Mouse (Mus musculus): ENCODE results near the gene Siah2. TPM values are rescaled to one million over a fixed set of nuclear protein-coding genes. Genes with fewer than 3 reads are reported as not detected.

Siah2 gene
- polyA plus RNA-seq (2015; fragmentation: Nextera tagmentation; extraction: Ambion mirVana), result 6.3 and 7.3 TPM in 2 replicates

DNA sequence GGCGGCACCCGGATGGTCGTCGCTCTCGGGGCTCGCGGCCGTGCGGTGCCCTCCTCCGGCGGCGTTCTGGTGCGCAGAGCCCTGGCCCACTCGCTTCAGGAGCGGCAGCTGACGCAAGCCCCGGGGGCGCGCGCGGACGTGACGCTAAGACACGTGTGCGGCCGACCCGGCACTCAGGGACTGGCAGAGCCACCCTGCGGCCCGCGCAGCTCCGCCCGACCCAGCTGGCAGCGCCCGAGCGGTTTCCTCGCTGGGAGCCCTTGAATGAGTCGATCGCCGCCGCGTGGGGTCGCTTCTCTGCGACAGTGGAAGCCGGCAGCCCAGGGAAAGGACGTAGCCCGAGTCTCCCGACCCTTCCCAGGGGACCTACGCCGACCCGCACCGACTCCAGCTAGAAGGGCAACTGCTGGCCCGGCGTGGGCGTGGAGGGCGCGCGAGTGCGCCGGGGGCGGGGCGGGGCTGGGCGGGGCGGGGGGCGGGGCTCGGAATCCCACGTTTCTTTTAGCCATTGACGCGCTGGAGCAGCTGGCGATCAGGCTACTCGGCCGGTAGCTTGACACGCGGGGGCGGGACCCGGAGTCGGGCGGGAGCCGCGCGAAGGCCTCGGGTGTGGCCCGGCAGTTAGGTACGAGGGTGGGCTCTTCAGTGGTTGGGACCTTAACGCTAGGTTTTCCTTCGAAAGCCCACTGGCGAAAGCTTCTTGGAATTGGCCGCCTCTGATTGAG lies at the start of gene Siah2:
TSS of gene Siah2 (minus strand) at position 404 of the 725 bp plus-strand sequence.
- Histone ChIP-seq H3K27me3 (no peaks in the 10 kb centered on the region), H3K9me3 (replicated peaks) (no peaks in the 10 kb centered on the region), H3K4me3 (replicated peaks) (peak within 1 kb of the TSS; percentile 80), H3K36me3 (no peaks in the 10 kb centered on the region), H3K4me1 (peaks cover 20% of the 10 kb centered on the region), H3K9ac (peak within 1 kb of the TSS; percentile 83), H3K4me2 (replicated peaks) (peak within 1 kb of the TSS; percentile 71), H3K27ac (replicated peaks) (peak within 1 kb of the TSS; percentile 93)
- ATAC-seq (ENCODE audit: insufficient number of reproducible peaks, low FRiP score, low TSS enrichment, low read depth), result peak; percentile 95
- 1% methylated on average over 80 of the region's 87 CpGs for WGBS

DNA sequence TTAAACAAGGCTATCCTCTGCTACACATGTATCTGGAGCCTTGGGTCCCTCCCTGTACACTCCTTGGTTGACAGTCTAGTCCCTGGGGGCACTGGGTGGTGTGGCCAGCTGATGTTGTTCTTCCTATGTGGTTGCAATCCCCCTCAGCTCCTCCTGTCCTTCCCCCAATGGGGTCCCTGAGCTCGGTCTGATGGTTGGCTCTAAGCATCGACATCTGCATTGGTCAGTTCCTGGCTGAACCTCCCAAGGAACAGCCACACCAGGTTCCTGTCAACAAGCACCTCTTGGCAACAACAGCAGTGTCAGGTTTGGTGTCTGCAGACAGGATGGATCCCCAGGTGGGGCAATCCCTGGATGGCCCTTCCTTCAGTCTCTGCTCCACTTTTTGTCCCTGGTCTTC lies 47.3 kb upstream of the Siah2 start:
- H3K4me1 ChIP-seq, result no peaks in the 10 kb centered on the region
- ATAC-seq (ENCODE audit: insufficient number of reproducible peaks, low FRiP score, low TSS enrichment, low read depth), result no peak; the same call in 1 of the 2 replicates
- WGBS, result 85% methylated on average over 2 of the region's 2 CpGs
- H3K4me3 ChIP-seq (replicated peaks), result no peak overlapping the region
- no peaks in the 10 kb centered on the region for H3K36me3 ChIP-seq
- H3K27ac ChIP-seq (replicated peaks), result no peak overlapping the region
- no peak overlapping the region for H3K9ac ChIP-seq
- no peaks in the 10 kb centered on the region for H3K9me3 ChIP-seq (replicated peaks)
- H3K27me3 ChIP-seq, result no peaks in the 10 kb centered on the region
- no peak overlapping the region for H3K4me2 ChIP-seq (replicated peaks)

DNA sequence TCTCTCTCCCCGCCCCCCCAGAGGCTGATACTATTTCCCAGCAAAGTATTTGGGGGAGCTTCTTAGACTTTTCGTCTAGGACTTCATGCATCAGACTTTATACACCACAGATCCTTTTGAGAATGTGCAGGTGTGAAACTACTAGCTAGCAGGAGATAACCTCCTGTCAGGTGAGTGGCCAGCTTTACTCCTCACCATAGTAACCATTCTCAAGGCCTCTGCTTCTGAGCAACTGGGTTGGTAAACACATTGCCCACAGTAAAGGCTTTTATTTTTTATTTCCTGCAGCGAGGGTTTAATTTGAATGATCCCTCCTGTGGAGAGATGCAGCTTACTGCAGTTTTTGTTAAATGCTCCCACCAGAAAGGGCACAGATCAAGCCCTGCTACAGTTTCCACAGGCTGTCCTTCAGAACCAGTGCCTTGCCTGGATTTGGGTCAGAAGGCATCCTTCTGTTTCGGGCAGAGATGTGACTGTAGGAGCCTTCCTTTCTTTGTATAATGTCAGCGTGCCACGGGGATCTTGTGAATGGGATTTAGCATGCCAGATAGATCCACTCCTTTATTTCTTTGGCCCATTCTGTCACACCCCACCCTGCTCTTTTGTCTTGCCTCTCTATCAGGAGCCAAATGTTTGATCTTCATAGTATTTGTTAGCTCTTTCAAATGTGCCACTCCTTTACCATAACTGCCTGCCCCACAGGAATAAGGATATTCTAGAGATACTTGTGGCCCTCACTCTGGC lies 46.3 kb upstream of the Siah2 start:
- no peak overlapping the region for H3K27ac ChIP-seq (replicated peaks)
- H3K4me3 ChIP-seq (replicated peaks), result no peak overlapping the region
- 25% methylated on average over 6 of the region's 6 CpGs for WGBS
- H3K27me3 ChIP-seq, result no peaks in the 10 kb centered on the region
- no peak overlapping the region for H3K9ac ChIP-seq
- no peak for ATAC-seq (ENCODE audit: insufficient number of reproducible peaks, low FRiP score, low TSS enrichment, low read depth)
- H3K4me1 ChIP-seq, result no peaks in the 10 kb centered on the region
- no peak overlapping the region for H3K4me2 ChIP-seq (replicated peaks)
- H3K36me3 ChIP-seq, result no peaks in the 10 kb centered on the region
- H3K9me3 ChIP-seq (replicated peaks), result no peaks in the 10 kb centered on the region

DNA sequence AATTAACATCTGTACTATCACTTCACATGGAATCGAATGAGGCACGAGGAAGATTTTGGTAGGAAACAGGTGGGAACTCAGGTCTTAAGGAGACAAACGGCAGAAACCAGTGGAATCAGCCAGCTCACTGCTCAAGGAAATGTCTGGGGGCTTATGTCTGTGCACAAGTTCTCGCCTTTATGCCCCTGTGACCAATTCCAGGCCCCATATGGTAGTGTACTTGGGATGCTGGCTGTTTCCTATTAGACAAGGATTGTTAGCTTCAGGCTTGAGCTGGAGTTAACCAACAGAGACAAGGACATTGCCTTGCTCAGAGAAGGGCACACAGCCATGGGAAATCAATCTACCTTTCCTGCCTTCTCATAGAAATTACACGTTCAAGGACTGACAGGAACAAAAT lies 39.3 kb upstream of the Siah2 start:
- H3K9me3 ChIP-seq (replicated peaks), result no peaks in the 10 kb centered on the region
- H3K4me2 ChIP-seq (replicated peaks), result no peak overlapping the region
- no peak overlapping the region for H3K27ac ChIP-seq (replicated peaks)
- no peaks in the 10 kb centered on the region for H3K27me3 ChIP-seq
- 0 out of 2 replicates have a peak, but pooled peaks cover 3% of the 10 kb centered on the region for H3K4me1 ChIP-seq
- 35% methylated on average over 5 of the region's 5 CpGs for WGBS
- H3K9ac ChIP-seq, result no peak overlapping the region
- H3K4me3 ChIP-seq (replicated peaks), result no peak overlapping the region
- no peak for ATAC-seq (ENCODE audit: insufficient number of reproducible peaks, low FRiP score, low TSS enrichment, low read depth)
- H3K36me3 ChIP-seq, result no peaks in the 10 kb centered on the region

DNA sequence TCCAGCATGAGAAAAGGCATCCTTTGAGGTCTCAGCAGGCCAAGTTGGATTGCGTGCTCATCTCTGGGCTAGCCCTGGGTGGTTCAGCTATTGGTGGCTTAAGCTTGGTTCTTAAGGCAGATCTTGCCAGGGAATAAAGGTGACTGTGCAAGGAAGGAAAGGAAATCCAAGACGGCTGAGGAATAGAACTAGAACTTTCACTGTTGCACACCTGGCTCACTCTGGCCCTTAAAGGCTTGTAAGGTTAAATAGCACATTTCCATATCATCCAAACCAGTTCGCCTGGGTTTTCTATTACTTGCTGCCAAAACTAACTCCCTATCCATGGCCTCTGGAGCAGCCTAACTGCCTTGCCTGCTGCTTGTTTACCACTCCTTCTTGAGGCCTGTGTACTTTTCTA lies 38.4 kb upstream of the Siah2 start:
- Histone ChIP-seq H3K36me3 (no peaks in the 10 kb centered on the region), H3K4me3 (replicated peaks) (no peak overlapping the region), H3K9ac (no peak overlapping the region), H3K27me3 (no peaks in the 10 kb centered on the region), H3K27ac (replicated peaks) (no peak overlapping the region), H3K4me1 (0 out of 2 replicates have a peak, but pooled peaks cover 3% of the 10 kb centered on the region), H3K9me3 (replicated peaks) (no peaks in the 10 kb centered on the region), H3K4me2 (replicated peaks) (no peak overlapping the region)
- 78% methylated on average over 3 of the region's 3 CpGs for WGBS
- ATAC-seq (ENCODE audit: insufficient number of reproducible peaks, low FRiP score, low TSS enrichment, low read depth), result no peak

DNA sequence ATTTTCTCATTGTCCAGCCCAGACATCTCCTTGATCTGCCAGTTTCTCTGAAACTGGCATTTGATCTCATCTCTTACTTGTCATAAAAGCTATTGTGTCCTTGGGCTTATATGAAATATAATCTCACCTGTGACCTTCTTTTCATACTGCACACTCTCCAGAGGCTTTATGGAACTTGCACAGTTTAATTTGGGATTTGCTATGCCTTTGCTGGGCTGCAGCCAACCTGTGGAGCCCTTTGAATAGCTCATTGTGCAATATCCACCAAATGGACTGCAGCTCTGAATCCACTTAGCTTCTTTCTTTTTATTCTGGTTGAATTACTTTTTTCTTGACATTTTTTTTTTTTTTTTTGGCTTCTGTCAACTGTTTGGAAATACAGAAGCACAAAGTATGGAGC lies 37.3 kb upstream of the Siah2 start:
- Histone ChIP-seq H3K9ac (no peak overlapping the region), H3K4me1 (0 out of 2 replicates have a peak, but pooled peaks cover 3% of the 10 kb centered on the region), H3K27ac (replicated peaks) (no peak overlapping the region), H3K27me3 (no peaks in the 10 kb centered on the region), H3K4me3 (replicated peaks) (no peak overlapping the region), H3K9me3 (replicated peaks) (no peaks in the 10 kb centered on the region), H3K4me2 (replicated peaks) (no peak overlapping the region), H3K36me3 (no peaks in the 10 kb centered on the region)
- no peak; the same call in 1 of the 2 replicates for ATAC-seq (ENCODE audit: insufficient number of reproducible peaks, low FRiP score, low TSS enrichment, low read depth)

DNA sequence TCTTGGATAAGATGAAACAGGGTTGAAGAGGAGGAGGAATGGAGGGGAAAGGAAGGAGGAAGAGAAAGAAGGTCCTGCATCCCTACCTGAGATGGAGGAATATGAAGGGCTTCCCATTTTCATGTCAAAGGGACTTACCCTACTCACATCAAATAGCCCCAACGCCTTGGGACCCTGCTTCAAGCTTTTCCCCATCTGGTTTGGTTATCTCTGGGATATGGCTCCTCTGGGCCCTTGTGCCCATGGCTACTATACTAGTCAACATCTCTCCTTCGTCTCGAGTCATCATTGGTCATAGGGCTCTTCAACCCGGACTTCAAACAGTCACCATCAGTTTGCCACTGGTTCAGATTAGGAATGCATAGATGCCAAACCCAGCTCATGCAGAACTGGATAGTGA lies 35.4 kb upstream of the Siah2 start:
- Histone ChIP-seq H3K27me3 (no peaks in the 10 kb centered on the region), H3K27ac (replicated peaks) (no peak overlapping the region), H3K4me1 (0 out of 2 replicates have a peak, but pooled peaks cover 3% of the 10 kb centered on the region), H3K36me3 (no peaks in the 10 kb centered on the region), H3K9me3 (replicated peaks) (no peaks in the 10 kb centered on the region), H3K9ac (no peak overlapping the region), H3K4me2 (replicated peaks) (no peak overlapping the region), H3K4me3 (replicated peaks) (no peak overlapping the region)
- no peak for ATAC-seq (ENCODE audit: insufficient number of reproducible peaks, low FRiP score, low TSS enrichment, low read depth)
- 85% methylated on average over 4 of the region's 4 CpGs for WGBS

DNA sequence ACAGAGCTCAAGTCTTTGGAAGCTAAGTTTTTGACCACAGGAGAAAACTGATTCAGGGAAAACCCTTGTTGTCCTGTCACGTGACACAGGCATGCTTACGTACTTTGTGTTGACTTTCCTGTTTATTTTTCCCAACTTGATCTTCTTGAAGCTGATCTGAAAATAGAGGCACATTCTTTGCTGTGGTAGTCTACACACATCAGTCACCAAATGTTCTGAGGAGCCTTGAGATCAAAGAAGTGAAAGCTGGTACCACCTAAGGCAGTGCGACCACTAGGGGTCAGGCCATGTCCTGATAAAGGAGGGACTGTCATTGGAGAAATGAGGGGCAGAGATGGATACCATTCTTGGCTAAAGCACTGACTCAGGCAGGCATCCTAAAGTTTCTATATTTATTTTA lies 34.8 kb upstream of the Siah2 start:
- no peak for ATAC-seq (ENCODE audit: insufficient number of reproducible peaks, low FRiP score, low TSS enrichment, low read depth)
- H3K27ac ChIP-seq (replicated peaks), result no peak overlapping the region
- 0 out of 2 replicates have a peak, but pooled peaks cover 3% of the 10 kb centered on the region for H3K4me1 ChIP-seq
- 43% methylated on average over 3 of the region's 3 CpGs for WGBS
- no peak overlapping the region for H3K9ac ChIP-seq
- H3K4me3 ChIP-seq (replicated peaks), result no peak overlapping the region
- no peak overlapping the region for H3K4me2 ChIP-seq (replicated peaks)
- H3K27me3 ChIP-seq, result no peaks in the 10 kb centered on the region
- no peaks in the 10 kb centered on the region for H3K9me3 ChIP-seq (replicated peaks)
- H3K36me3 ChIP-seq, result no peaks in the 10 kb centered on the region

DNA sequence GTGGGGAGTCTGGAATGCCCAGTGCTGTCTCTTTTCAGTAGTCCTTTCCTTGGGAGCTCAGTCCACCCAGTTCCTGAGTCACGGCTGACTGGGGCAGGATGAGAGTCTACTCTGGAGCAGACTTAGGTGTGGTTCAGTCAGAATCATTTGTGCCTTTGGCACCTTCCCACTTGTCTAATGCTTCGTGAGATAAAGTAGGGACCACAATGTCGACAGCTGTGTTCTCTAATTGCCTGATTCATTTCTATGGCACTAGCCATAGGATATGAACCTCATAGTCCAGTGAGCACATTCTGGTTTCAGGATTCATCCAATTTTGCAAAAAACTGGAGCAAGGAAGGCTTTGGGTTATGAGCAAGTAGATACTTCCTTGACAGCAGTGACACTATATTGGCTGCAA lies 34.2 kb upstream of the Siah2 start:
- Histone ChIP-seq H3K4me3 (replicated peaks) (no peak overlapping the region), H3K27me3 (no peaks in the 10 kb centered on the region), H3K36me3 (no peaks in the 10 kb centered on the region), H3K4me1 (0 out of 2 replicates have a peak, but pooled peaks cover under 1% of the 10 kb centered on the region), H3K9ac (no peak overlapping the region), H3K9me3 (replicated peaks) (no peaks in the 10 kb centered on the region), H3K27ac (replicated peaks) (no peak overlapping the region), H3K4me2 (replicated peaks) (no peak overlapping the region)
- no peak for ATAC-seq (ENCODE audit: insufficient number of reproducible peaks, low FRiP score, low TSS enrichment, low read depth)
- whole genome bisulfite sequencing, result 83% methylated on average over 3 of the region's 3 CpGs

DNA sequence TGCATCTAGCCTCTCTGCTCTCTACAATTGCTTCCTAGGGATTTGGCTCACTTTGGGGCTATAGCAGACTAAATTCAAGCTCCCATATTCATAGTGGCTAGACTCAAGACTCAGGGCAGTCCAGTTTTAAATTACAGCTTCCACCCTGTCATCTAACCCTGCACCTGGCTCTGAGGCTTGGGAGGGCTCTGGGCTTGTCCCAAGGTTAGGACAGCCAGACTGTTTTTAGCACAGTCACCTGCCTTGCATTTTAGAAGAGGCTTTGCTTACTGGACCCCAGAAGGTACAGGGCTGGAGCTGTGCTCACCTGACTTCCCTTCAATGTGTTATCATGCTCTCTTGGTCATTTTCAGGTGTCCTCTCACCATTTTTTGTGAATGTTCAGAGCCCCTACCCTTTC lies 32.6 kb upstream of the Siah2 start:
- Histone ChIP-seq H3K9me3 (replicated peaks) (no peaks in the 10 kb centered on the region), H3K4me2 (replicated peaks) (no peak overlapping the region), H3K27ac (replicated peaks) (no peak overlapping the region), H3K27me3 (no peaks in the 10 kb centered on the region), H3K4me3 (replicated peaks) (no peak overlapping the region), H3K4me1 (no peaks in the 10 kb centered on the region), H3K36me3 (no peaks in the 10 kb centered on the region), H3K9ac (no peak overlapping the region)
- no peak for ATAC-seq (ENCODE audit: insufficient number of reproducible peaks, low FRiP score, low TSS enrichment, low read depth)

DNA sequence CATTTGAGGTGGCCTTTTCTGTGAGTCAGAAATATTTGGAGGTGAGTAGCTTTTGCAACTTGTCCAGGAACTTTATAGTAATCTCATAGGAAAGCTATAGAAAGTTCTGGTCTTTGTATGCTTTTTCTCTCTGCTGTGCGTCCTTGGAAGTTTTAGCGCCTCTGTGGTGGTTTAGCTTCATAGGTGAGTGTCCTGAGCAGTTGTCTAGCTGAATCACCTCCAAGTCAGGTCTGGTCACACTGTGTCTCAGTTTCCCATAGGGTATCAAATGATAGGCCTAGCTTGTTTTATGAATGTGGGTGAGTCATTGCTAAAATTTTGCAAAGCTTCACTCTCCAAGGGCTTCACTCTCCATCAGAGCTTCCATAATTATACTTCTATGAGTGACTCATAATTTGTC lies 31.5 kb upstream of the Siah2 start:
- H3K9me3 ChIP-seq (replicated peaks), result no peaks in the 10 kb centered on the region
- no peak overlapping the region for H3K9ac ChIP-seq
- no peak overlapping the region for H3K4me3 ChIP-seq (replicated peaks)
- H3K4me2 ChIP-seq (replicated peaks), result no peak overlapping the region
- ATAC-seq (ENCODE audit: insufficient number of reproducible peaks, low FRiP score, low TSS enrichment, low read depth), result no peak
- no peak overlapping the region for H3K27ac ChIP-seq (replicated peaks)
- no peaks in the 10 kb centered on the region for H3K36me3 ChIP-seq
- H3K4me1 ChIP-seq, result no peaks in the 10 kb centered on the region
- H3K27me3 ChIP-seq, result no peaks in the 10 kb centered on the region
- WGBS, result 96% methylated on average over 2 of the region's 2 CpGs

Measured in embryonic facial prominence, embryonic 15.5 days (tissue).